Mouse (Mus musculus): ENCODE results near the gene Pin1. TPM values are rescaled to one million over a fixed set of nuclear protein-coding genes. Genes with fewer than 3 reads are reported as not detected.

The Pin1 gene
- total and polyA plus RNA-seq, 2 experiments from 2014 or later, result 38.8 to 62.0 TPM

GRCm38 (mm10) chr9:20696107-20696712, 44.3 kb downstream of the Pin1 start:
- TF ChIP-seq CTCF (IDR thresholded peaks at IDR 0.05; ENCODE audit: low read depth), result no peak
- Histone ChIP-seq H3K27me3 (ENCODE audit: insufficient read depth, low read length) (no peaks in the 10 kb centered on the region), H3K4me2 (ENCODE audit: low read depth) (no peak overlapping the region), H3K27ac (ENCODE audit: low read depth, low read length) (no peak overlapping the region), H3K4me3 (ENCODE audit: low read depth, low read length) (no peak overlapping the region), H3K9ac (no peak overlapping the region), H3K4me1 (ENCODE audit: insufficient read depth) (no peaks in the 10 kb centered on the region), H3K9me3 (ENCODE audit: low read length) (no peaks in the 10 kb centered on the region), H3K36me3 (ENCODE audit: insufficient read depth) (no peaks in the 10 kb centered on the region)
- DNase-seq (no peak), ATAC-seq (peak; percentile 25)
- 32% methylated on average over 5 of the region's 5 CpGs for WGBS

- Histone ChIP-seq H3K4me2 (ENCODE audit: low read depth) (no peak overlapping the region), H3K27ac (ENCODE audit: low read depth, low read length) (no peak overlapping the region), H3K9me3 (ENCODE audit: low read length) (no peaks in the 10 kb centered on the region), H3K9ac (no peak overlapping the region), H3K4me1 (ENCODE audit: insufficient read depth) (no peaks in the 10 kb centered on the region), H3K36me3 (ENCODE audit: insufficient read depth) (no peaks in the 10 kb centered on the region), H3K27me3 (ENCODE audit: insufficient read depth, low read length) (no peaks in the 10 kb centered on the region), H3K4me3 (ENCODE audit: low read depth, low read length) (no peak overlapping the region)
- WGBS, result 14% methylated on average over 8 of the region's 8 CpGs
- no peak for TF ChIP-seq CTCF (IDR thresholded peaks at IDR 0.05; ENCODE audit: low read depth)
- ATAC-seq, result peak; percentile 45; the same call in 1 of the 2 replicates
- DNase-seq, result no peak
Observed at GRCm38 (mm10) chr9:20697466-20697865, 45.6 kb downstream of the Pin1 start.

- H3K4me2 ChIP-seq (ENCODE audit: low read depth), result no peak overlapping the region
- H3K4me3 ChIP-seq (ENCODE audit: low read depth, low read length), result no peak overlapping the region
- H3K9ac ChIP-seq, result peak overlapping the region; percentile 33; the same call in 1 of the 2 replicates
- no peaks in the 10 kb centered on the region for H3K36me3 ChIP-seq (ENCODE audit: insufficient read depth)
- peak; percentile 73 for ATAC-seq
- no peaks in the 10 kb centered on the region for H3K9me3 ChIP-seq (ENCODE audit: low read length)
- no peaks in the 10 kb centered on the region for H3K27me3 ChIP-seq (ENCODE audit: insufficient read depth, low read length)
- 26% methylated on average over 8 of the region's 8 CpGs for WGBS
- peaks cover 12% of the 10 kb centered on the region for H3K4me1 ChIP-seq (ENCODE audit: insufficient read depth)
- DNase-seq, result peak; percentile 69
- no peak for TF ChIP-seq CTCF (IDR thresholded peaks at IDR 0.05; ENCODE audit: low read depth)
- peak overlapping the region; percentile 79 for H3K27ac ChIP-seq (ENCODE audit: low read depth, low read length)
Observed at GRCm38 (mm10) chr9:20703832-20704380, 52.0 kb downstream of the Pin1 start.

DNA sequence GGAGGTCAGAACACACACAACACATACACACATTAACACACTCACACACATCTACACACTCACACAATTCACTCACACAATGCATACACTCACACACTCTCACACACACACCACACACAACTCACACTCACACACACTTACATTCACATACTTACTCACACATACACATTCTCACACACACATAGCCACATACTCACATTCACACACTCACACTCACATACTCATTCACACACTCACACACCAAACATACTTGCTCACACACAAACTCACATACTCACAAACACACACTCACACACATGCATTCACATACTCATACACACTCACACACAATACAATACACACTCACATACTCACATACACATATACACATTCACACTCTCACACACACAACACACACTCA, 53.5 kb downstream of the Pin1 start:
- Histone ChIP-seq H3K27me3 (ENCODE audit: insufficient read depth, low read length) (no peaks in the 10 kb centered on the region), H3K27ac (ENCODE audit: low read depth, low read length) (no peak overlapping the region), H3K4me2 (ENCODE audit: low read depth) (no peak overlapping the region), H3K9me3 (ENCODE audit: low read length) (no peaks in the 10 kb centered on the region), H3K36me3 (ENCODE audit: insufficient read depth) (no peaks in the 10 kb centered on the region), H3K4me3 (ENCODE audit: low read depth, low read length) (no peak overlapping the region), H3K4me1 (ENCODE audit: insufficient read depth) (peaks cover 12% of the 10 kb centered on the region), H3K9ac (no peak overlapping the region)
- ATAC-seq (no peak), DNase-seq (no peak)
- TF ChIP-seq CTCF (IDR thresholded peaks at IDR 0.05; ENCODE audit: low read depth), result no peak

DNA sequence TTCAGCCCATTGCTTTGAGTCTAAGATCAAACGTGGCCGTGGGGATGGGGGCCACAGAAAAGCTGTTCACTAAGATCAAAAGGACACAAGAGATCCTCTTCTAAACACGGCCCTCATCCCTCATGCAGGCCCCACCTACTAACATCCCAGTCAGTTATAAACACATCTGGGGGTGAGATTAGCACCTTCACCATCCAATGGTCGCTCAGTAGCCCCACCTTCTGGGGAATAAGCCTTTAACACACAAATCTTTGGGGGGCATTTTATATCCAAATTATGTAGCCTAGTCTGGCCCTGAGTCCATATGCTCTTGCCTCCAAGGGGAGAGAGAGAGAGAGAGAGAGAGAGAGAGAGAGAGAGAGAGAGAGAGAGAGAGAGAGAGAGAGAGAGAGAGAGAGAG, 54.1 kb downstream of the Pin1 start:
- 47% methylated on average over 4 of the region's 4 CpGs for WGBS
- no peaks in the 10 kb centered on the region for H3K36me3 ChIP-seq (ENCODE audit: insufficient read depth)
- H3K27ac ChIP-seq (ENCODE audit: low read depth, low read length), result no peak overlapping the region
- DNase-seq, result no peak
- H3K9me3 ChIP-seq (ENCODE audit: low read length), result no peaks in the 10 kb centered on the region
- no peak overlapping the region for H3K9ac ChIP-seq
- H3K4me2 ChIP-seq (ENCODE audit: low read depth), result no peak overlapping the region
- no peaks in the 10 kb centered on the region for H3K27me3 ChIP-seq (ENCODE audit: insufficient read depth, low read length)
- TF ChIP-seq CTCF (IDR thresholded peaks at IDR 0.05; ENCODE audit: low read depth), result no peak
- no peak for ATAC-seq
- peaks cover 12% of the 10 kb centered on the region for H3K4me1 ChIP-seq (ENCODE audit: insufficient read depth)
- H3K4me3 ChIP-seq (ENCODE audit: low read depth, low read length), result no peak overlapping the region

- Histone ChIP-seq H3K4me3 (ENCODE audit: low read depth, low read length) (no peak overlapping the region), H3K4me1 (ENCODE audit: insufficient read depth) (0 out of 2 replicates have a peak, but pooled peaks cover 6% of the 10 kb centered on the region), H3K9me3 (ENCODE audit: low read length) (no peaks in the 10 kb centered on the region), H3K36me3 (ENCODE audit: insufficient read depth) (no peaks in the 10 kb centered on the region; the same call in 1 of the 2 replicates), H3K4me2 (ENCODE audit: low read depth) (no peak overlapping the region), H3K27me3 (ENCODE audit: insufficient read depth, low read length) (no peaks in the 10 kb centered on the region), H3K27ac (ENCODE audit: low read depth, low read length) (no peak overlapping the region), H3K9ac (no peak overlapping the region)
- WGBS, result 88% methylated on average over 3 of the region's 3 CpGs
- DNase-seq (no peak), ATAC-seq (no peak)
- TF ChIP-seq CTCF (IDR thresholded peaks at IDR 0.05; ENCODE audit: low read depth), result no peak
Observed at GRCm38 (mm10) chr9:20710471-20710870, 58.6 kb downstream of the Pin1 start.

DNA sequence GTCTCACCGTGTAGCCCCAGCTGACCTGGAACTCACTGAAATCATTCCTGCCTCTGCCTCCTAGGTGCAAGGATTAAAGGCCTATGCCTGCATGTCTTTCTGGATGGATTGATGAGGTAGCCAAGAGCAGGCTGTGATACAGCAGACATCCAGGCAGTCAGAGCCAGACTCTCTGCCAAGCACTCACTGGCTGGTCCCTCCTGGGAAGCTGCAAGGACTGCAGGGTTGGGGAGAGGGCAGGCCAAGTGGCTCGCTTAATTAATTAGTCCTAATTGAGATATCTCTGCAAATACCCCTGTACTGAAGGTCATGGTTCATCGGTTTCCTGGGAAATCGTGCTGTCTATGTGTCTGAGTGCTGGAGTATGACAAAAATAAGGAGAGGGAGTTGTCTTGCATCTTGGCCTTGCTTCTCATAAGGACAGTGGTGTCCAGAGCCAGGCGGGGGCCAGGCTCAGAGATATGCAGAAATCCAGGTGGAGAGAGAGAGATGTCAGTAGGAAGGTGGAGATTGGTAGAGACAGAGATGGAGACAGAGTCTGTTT, 61.1 kb downstream of the Pin1 start:
- no peaks in the 10 kb centered on the region for H3K9me3 ChIP-seq (ENCODE audit: low read length)
- WGBS, result 53% methylated on average over 5 of the region's 5 CpGs
- no peak for DNase-seq
- H3K4me2 ChIP-seq (ENCODE audit: low read depth), result no peak overlapping the region
- H3K4me1 ChIP-seq (ENCODE audit: insufficient read depth), result 0 out of 2 replicates have a peak, but pooled peaks cover 6% of the 10 kb centered on the region
- no peak overlapping the region for H3K9ac ChIP-seq
- H3K4me3 ChIP-seq (ENCODE audit: low read depth, low read length), result no peak overlapping the region
- TF ChIP-seq CTCF (IDR thresholded peaks at IDR 0.05; ENCODE audit: low read depth), result no peak
- peak overlapping the region; percentile 74 for H3K27ac ChIP-seq (ENCODE audit: low read depth, low read length)
- peak; percentile 58 for ATAC-seq
- H3K27me3 ChIP-seq (ENCODE audit: insufficient read depth, low read length), result no peaks in the 10 kb centered on the region
- no peaks in the 10 kb centered on the region; the same call in 1 of the 2 replicates for H3K36me3 ChIP-seq (ENCODE audit: insufficient read depth)

All from forebrain, postnatal 0 days (tissue).